Mouse (Mus musculus) retina, postnatal 7 days (tissue): Measurements from ENCODE around the gene S100a3.

ENCODE experiments used
- DNase-seq: peaks from one replicate; pipeline ENCODE4 v3.0.0-alpha.2; 2012; ENCODE audit warnings: low read depth, low spot score

The S100a3 gene

DNA sequence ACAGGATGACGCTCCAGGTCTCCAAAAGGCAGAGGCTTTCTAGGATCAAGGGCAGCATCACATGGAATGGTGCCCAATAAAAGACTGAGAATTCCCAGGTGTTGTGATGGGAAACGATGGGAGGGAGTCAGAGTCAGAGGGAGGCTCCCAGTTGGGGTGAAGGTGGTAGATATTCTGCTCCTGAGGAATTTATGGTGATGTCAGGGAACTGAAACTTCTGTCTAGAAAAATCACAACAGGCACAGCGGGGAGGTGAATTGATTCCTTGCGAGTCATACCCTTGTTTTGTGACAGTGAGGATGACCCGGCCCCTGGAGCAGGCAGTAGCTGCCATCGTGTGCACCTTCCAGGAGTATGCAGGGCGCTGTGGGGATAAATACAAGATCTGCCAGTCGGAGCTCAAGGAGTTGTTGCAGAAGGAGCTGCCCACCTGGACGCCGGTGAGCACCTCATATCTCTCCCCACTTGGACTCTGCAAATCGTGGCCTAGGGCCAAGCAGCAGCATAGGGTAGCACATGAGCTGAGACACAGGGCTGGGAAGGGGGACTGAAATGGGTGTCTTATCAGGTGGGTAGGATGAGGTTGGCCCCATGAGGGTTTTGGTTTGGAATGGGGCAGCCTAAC is 41.2 kb downstream of the S100a3 start, which contains the start of gene Gm42674:
Gene Gm42674, plus strand, starts transcription at position 419 of the 625 bp plus-strand sequence.
- no peak for DNase-seq

DNA sequence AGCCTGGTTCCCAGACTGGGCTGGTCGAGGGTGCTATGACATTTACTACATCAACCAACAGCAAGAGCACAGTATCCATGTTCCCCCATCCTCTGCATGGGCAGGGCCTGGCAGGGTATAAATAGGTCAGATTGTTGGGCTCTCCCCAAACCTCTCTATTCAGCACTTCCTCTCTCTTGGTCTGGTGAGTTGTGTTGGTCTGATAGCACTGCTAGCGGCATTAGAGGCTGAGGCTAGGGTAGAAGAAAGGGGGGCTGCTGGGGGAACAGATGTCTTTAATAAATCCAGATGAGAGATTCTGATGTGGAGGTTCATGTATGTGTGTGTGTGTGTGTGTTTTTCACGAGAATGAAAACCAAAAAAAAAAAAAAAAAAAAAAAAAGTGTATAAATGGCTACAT is 43.2 kb downstream of the S100a3 start, which contains the start of gene S100a4:
Gene S100a4, plus strand, starts transcription at position 149 of the 400 bp plus-strand sequence.
- no peak for DNase-seq

DNA sequence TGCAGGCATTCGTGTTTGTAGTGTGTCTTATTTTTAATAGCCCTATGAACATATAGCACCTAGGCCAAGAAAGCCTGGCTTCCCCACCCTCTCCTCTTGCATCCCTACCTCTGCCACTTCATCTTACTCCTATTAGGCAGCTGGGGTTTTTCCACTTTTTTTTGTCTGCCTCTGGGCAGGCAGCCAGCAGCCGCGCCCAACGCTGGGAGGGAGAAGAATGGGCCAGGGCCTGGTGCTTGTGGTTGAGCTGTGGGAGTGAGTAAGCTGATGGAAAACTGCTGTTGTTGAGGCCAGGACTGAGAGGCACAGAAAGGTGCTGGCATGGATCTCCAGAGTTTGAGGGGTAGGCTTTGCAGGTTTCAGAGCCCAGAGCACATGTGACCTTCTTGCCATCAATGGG is 44.0 kb downstream of the S100a3 start:
- DNase-seq, result no peak

DNA sequence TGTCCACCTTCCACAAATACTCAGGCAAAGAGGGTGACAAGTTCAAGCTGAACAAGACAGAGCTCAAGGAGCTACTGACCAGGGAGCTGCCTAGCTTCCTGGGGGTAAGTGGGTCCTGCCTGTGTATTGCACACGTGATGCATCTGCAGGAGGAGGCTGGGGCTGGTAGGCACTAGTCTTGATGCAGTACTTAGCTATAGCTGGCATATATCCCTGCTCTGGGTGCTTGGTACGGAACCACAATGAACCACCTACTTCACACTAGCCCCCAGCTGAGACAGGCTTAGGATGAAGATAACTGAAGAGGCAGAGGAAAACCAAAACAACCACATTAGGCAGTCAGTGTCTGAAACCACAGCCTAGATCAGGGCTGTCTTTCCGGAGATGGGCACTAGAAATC is 44.7 kb downstream of the S100a3 start:
- DNase-seq, result no peak

DNA sequence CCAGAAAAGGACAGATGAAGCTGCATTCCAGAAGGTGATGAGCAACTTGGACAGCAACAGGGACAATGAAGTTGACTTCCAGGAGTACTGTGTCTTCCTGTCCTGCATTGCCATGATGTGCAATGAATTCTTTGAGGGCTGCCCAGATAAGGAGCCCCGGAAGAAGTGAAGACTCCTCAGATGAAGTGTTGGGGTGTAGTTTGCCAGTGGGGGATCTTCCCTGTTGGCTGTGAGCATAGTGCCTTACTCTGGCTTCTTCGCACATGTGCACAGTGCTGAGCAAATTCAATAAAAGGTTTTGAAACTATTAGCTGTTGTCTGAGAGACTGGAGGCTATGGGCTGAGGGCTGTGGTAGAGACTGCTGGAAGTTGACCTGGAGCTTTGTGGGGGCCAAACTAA is 45.4 kb downstream of the S100a3 start:
- DNase-seq, result no peak

DNA sequence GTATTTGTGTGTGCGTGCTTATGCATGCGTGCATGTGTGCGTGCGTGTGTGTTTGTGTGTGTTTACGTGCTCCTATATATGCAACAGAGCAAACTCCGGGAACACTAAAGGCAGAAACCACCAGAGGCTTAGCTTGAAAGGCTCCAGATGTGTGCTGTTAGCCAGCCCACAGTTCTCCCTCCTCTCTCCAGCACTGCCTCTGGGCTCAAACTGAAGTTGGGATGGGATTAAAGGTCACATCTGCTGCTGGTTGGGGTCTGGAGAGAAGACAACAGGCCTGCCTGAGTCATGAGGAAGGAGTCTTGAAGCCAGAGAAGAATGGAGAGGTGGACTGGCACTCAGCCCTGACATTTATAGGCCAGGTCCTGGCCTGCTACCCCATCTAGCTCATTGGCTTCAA is 45.8 kb downstream of the S100a3 start:
- no peak for DNase-seq

DNA sequence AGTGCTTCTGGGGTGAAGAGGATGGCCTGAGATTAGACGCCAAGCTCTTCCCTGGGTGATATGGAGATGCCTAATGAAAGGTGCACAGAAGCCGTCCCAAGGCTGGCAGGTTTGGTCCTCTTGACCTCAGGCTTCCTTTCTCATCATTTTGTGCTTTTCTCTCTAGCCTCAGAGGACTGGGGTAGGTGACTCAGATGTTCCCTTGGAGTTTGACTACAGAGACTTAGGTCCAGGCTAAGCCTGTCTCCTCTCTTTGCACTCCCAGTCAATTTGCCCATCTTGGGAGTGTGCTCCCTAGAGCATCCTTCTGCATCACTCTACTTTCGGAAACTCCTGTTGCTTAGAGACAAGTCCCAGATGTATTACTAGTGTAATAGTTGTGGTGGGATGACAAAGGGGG is 47.0 kb downstream of the S100a3 start:
- DNase-seq, result no peak

DNA sequence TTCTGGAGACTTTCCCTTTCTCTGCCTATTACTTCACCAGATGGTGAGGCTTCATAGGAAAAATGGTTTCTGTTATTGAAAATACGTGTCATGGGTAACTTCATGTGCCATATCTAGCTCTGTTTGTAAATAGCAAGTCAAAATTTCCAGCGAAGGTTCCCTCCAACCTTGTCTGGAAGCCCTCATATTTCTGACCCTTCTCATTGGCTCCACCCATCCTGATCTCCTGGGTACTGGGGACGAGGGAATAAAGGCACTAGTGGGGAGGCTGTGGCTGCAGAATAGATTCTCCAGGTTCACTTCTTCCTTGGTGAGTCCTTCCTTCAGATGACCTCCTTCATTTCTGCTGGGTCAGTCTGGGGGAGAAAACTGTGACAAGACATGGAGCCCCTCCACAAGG is 47.8 kb downstream of the S100a3 start, which contains the start of gene S100a5:
Gene S100a5, plus strand, starts transcription at position 301 of the 400 bp plus-strand sequence.
- DNase-seq, result no peak

DNA sequence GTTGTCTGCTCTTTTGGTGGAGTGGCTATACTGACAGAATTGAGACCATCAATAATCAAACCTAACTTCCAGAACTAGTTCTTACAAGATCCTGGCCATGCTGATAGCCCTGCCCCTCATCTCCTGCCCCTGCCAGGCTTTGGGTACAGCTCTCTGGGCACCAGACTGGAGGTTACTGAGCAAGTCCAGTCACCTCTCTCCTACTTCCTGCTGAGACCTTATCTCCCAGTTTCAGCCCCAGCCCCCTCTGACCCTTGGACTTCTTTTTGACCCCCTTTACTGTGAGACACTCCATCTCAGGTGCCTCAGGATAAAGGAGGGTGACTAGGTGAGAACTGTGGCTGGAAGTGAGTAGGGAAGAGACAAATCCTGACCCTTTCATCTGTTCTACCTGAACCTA is 48.7 kb downstream of the S100a3 start:
- no peak for DNase-seq

DNA sequence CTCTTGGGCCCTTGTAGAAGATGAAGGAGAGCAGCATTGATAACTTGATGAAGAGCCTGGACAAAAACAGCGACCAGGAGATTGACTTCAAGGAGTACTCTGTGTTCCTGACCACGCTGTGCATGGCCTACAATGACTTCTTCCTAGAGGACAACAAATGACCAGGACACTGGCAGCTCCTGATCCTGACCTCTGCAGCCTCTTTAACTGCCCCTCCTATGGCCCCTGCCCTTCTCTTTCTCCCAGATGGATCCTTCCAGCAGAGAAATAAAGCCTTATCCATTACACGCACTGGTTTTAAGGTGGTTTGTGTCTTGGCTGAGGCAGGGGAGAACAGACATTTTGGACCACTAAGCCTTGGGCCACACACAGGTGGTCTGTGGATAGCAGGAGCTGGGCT is 51.1 kb downstream of the S100a3 start:
- DNase-seq, result no peak

DNA sequence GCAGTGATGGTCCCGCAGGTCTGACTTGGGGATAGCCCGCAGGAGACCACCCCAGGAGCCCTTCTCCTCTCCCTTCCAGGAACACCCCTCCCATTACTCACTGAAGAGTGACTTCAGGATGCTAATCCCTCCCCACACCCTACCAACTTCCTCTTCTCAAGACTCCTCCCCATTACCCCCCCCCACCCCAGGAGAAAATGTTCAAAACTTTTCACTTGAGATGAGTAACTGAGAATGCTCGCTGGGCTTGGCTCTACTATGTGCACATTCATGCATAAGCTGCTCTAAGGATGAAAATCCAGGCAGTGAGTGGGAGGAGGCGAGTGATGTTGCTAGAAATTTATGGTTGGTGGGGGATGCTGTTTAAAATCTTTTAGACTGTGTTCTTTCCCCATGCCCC is 51.7 kb downstream of the S100a3 start:
- DNase-seq, result no peak

DNA sequence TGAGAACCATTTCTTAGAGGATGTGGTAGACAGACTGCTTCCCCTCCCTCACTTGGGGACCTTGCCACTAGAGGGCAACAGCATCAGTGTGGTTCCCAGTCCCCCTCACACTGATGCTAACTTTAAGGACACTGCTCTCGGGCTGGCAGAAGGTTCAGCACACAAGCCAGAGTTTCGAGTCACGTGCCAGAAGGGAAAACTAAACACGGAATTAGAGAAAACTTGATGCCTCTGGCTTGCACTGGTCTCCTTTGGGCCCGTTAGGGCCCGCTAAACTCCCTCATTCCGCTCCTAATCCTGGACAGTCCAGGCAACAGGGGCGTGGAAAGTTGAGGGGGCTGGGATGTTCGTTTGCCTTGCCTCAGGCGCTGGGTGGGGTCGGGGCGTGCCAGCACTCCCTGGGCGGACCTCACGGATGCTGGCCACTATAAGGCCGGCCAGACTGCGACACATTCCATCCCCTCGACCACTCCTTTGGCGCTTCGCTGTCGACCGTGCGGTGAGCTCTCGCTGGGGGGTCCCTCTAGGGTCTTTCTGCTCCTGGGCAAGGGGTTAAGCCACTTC is 52.4 kb downstream of the S100a3 start, which contains the start of gene S100a6:
Gene S100a6, plus strand, starts transcription at position 155 of the 564 bp plus-strand sequence.
- DNase-seq, result no peak

DNA sequence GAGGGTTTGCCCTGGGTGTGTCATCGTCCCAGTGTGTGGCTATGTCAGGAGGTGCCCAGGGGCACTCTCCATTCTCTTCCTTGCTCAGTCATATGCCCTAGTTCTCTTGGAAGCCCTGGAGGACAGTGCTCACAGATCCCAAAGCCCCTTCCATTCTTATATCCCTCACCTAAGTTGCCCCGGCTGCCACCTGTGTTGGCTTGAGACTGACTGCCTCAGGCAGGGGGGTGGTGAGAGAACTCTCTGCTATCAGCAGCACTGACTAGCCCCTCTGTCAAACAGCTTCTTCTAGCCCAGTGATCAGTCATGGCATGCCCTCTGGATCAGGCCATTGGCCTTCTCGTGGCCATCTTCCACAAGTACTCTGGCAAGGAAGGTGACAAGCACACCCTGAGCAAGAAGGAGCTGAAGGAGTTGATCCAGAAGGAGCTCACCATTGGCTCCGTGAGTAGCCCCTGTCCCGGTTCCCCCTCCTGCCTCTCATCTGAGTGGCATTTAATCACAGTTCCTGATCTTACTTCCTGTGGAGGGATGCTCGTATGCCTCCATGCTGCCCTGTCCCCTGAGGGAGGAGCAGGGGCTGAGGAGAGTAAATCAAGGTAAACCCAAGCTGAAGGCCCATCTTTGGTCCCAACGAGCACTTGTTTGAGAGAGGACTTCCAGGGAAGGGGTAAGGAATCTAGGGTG is 53.2 kb downstream of the S100a3 start:
- no peak for DNase-seq

DNA sequence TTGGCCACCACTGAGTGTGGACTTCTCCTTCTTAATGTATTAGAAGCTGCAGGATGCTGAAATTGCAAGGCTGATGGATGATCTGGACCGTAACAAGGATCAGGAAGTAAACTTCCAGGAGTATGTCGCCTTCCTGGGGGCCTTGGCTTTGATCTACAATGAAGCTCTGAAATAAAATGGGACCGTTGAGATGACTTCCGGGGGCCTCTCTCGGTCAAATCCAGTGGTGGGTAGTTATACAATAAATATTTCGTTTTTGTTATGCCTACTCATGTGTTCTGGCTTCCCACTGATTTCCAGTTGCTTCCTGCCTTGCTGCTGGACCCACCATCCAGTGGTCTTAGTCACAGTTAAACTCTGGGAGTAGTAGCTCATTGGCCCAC is 53.8 kb downstream of the S100a3 start:
- no peak for DNase-seq

DNA sequence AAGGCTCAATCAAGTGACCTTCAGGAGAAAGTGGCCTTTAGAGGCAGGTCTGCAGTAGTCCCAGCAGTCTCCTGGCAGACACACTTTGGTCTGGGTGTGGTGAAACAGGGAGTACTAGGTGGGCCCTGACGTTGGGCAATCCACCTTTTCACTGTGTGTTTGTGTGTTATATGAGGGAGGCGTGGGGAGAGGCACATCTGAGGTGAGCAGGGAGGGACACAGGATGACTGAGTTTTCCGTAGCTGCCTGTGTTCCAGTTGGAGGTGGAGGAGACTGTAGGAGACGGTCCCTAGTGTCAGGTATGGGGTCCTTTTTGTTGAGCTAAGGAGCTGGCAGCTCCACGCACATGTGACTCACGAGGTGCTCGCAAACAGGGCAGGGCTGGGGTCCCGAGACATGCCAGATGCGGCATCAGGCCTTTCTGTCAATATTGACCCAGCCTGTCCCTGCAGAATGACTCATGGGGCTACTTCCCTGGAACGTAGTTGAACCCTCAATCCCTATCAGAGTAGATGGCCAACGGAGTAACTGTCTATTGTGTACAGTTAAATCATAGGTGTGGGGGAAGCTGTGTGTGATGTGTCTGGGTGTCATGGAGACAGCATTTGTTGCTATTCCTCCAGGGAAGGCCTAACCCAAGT is 54.4 kb downstream of the S100a3 start:
- no peak for DNase-seq

DNA sequence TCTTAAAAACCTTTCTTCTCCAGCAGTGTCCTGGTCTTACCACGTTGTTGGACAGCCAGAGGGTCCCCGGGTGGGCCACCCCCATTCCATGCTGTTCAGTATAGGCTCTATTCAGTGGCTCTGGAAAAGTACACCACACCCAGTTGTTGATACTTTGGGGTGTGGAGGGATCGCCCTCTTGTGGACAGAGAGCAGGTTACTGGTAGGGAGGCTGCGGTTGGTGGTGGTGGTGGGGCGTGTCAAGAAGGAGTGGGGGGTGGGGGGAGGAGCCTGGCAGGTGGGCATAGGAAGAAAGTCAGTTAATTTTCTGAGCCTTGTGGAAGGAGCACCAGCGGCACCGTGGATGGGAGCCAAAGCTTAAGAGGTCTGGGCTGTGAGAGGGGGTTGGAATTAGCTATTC is 55.0 kb downstream of the S100a3 start:
- peak; percentile 59 for DNase-seq

DNA sequence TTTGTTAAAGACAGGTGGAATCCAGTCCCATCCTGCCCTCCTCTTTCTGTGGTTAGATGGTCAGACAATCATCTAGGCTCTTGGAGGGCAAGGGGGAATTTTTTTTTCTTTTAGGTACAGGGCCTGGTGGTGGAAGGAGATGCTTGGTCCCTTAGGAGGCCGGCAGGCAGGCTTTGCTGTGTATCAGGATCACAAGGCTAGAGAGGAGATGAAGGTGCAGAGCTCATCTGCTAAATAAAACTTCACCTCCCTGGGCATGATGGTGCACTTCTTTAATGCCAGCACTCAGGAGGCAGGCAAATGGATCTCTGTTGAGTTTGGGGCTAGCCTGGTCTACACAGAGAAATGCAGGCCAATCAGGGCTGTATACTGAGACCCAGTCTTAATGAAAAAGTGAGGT is 55.5 kb downstream of the S100a3 start:
- DNase-seq, result no peak

DNA sequence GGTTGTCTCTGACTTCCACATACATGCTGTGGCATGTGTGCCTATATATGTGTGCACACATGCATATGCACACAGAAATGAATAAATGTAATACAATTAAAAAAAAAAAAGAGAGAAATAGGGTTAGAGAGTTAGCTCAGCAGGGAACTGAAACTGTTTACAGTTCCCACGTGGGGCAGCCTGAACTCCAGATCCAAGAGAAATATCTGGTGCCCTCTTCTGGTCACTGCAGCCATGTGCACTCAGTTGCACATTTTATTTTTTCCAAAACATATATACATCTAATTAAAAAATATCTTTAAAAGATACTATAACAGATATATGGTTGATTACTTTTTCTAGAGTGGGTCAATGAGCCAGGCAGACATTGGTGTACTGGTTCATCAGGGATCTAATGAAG is 57.2 kb downstream of the S100a3 start:
- no peak for DNase-seq

DNA sequence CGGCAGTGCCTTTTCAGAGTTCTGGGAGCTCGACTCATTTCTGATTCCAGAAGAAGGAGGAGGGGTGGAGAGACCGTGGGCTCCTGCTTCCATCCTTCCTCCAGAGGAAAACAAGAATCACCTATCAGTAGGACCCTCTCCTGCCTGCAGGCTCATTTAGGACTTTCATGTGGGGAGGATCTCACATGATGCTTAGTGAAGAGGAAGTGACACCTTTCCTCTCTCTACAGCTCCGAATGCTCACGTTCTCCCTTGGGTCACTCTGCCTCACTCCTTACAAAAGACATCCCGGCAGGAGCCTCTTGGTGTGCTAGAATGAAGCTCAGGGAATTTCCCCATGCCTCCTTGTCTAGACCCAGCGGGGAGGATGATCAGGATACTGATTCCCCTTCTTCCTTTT is 61.2 kb downstream of the S100a3 start:
- DNase-seq, result no peak

DNA sequence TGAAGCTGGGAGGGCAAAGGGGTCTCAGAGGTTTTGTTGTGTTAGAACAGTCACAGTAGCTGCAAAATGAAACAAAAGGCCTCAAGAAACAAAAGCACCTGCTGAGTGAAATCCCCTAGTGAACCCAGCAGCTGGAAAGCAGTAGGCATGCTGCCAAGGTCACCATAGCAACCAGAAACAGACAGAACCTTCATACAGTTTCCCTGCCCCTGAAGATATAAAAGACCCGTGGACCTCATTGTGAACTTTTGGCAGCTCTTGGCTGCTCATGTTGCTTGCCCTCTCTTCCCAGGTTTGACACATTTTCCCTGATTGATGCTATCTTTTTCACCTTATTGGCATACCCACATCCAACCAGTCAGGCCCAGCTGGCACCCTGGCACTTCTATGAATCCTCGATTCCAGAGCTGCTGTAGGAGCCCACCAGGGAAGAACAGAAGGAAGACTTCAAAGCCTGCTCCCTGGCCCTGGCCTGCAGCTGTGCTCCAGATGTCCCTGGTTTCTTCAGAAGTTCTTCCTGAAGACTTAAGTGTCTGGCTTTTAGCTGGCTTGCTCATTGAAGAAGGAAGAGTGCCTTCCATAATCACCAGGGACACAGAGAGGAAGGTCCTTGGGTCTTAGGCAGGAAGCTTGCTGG is 63.2 kb downstream of the S100a3 start:
- no peak for DNase-seq

DNA sequence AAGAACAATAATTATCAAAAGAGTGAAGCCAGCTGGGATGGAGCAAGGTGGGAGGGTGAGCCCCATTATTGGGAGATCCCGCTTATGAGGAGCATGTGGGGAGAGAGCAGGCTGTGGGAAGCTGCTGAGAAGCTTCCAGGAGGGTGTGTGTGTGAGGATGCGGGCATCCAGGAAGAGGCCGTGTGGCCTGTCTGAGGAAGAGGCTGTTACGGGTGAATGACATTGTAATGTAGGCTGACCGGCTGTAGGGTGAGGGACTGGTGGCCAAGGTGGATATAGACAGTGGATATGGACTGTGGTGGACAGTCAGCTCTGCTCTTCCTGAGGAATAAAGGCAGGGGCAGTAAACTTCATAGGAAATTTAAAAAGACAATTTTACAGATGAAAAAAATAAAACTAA is 65.1 kb downstream of the S100a3 start:
- DNase-seq, result no peak
